Mouse (Mus musculus) CH12.LX (cell line): ENCODE data around the gene Klhl23. TPM values are rescaled to one million over a fixed set of nuclear protein-coding genes. Genes with fewer than 3 reads are reported as not detected.
A peak's percentile ranks its signal among the peaks of the same experiment; 100 is the strongest.

Experiments
- DNase-seq: peaks from one replicate; pipeline ENCODE4 v3.0.0-alpha.2; 2013; ENCODE audit errors: extremely low read depth
- H3K27ac ChIP-seq: 2 replicates; pipeline ENCODE4 v1.5.1; 2012; ENCODE audit warnings: low read depth, mild to moderate bottlenecking, control low read depth, moderate library complexity; ENCODE audit not compliant: insufficient read depth
- H3K27me3 ChIP-seq: replicated peaks from 2 replicates; pipeline ENCODE3; 2012; ENCODE audit warnings: inconsistent platforms
- H3K36me3 ChIP-seq, 2 experiments: replicated peaks in 1 of 2; 2 replicates each; pipeline versions ENCODE3 to v1.6.1; 2012; ENCODE audit warnings: inconsistent platforms in 1 of 2, low read length in 1 of 2, mild to moderate bottlenecking in 1 of 2, mixed read lengths in 1 of 2, moderate library complexity in 1 of 2; ENCODE audit not compliant: control insufficient read depth in 1 of 2, insufficient read depth in 1 of 2
- H3K4me1 ChIP-seq, 2 experiments: 2 replicates each; pipeline ENCODE4 v1.6.1; 2012; ENCODE audit warnings: inconsistent platforms in 1 of 2, moderate library complexity in 1 of 2; ENCODE audit not compliant: insufficient read depth in 2 of 2, control insufficient read depth in 1 of 2
- H3K4me2 ChIP-seq: 2 replicates; pipeline ENCODE4 v1.6.1; 2012; ENCODE audit warnings: low read depth, mild to moderate bottlenecking, control low read depth; ENCODE audit not compliant: poor library complexity, insufficient read depth, severe bottlenecking
- H3K4me3 ChIP-seq, 3 experiments: fragments of 150-350 bp in 1 of 3; sonication (generic) in 1 of 3; replicated peaks in 1 of 3; 2 replicates each; pipeline versions ENCODE3 to v1.5.1; 2011 to 2012; ENCODE audit warnings: low read depth in 2 of 3, low read length in 2 of 3, mild to moderate bottlenecking in 2 of 3, moderate library complexity in 2 of 3, control low read depth in 1 of 3, improper control_type of control experiment in 1 of 3, inconsistent platforms in 1 of 3, mixed read lengths in 1 of 3; ENCODE audit not compliant: poor library complexity in 1 of 3
- H3K79me2 ChIP-seq: replicated peaks from 2 replicates; pipeline ENCODE4 v1.6.1; 2012; ENCODE audit warnings: mild to moderate bottlenecking, moderate library complexity; ENCODE audit not compliant: control insufficient read depth, poor library complexity, insufficient read depth, severe bottlenecking; ENCODE audit errors: extremely low read depth
- H3K9ac ChIP-seq: 2 replicates; pipeline ENCODE4 v1.6.1; 2012; ENCODE audit warnings: low read depth, mild to moderate bottlenecking, control low read depth, moderate library complexity; ENCODE audit not compliant: insufficient read depth
- H3K9me3 ChIP-seq: replicated peaks from 2 replicates; pipeline ENCODE3; 2012; ENCODE audit warnings: low read length, inconsistent platforms, mixed read lengths
- BHLHE40 ChIP-seq: IDR thresholded peaks from 2 replicates; pipeline ENCODE4 v1.6.1; 2011; ENCODE audit warnings: mild to moderate bottlenecking, low read depth, low read length, improper control_type of control experiment
- CTCF ChIP-seq, 2 experiments: IDR thresholded peaks in 1 of 2; conservative IDR thresholded peaks in 1 of 2; 2 replicates each; pipeline ENCODE4 v1.5.1; 2011 to 2012; ENCODE audit warnings: low read depth in 2 of 2, low read length in 2 of 2, improper control_type of control experiment in 1 of 2, inconsistent platforms in 1 of 2, mild to moderate bottlenecking in 1 of 2, moderate library complexity in 1 of 2
- ELF1 ChIP-seq: IDR thresholded peaks from 2 replicates; pipeline ENCODE4 v1.6.1; 2014; ENCODE audit warnings: low read depth, mild to moderate bottlenecking, inconsistent platforms, low read length, improper control_type of control experiment
- EP300 ChIP-seq: IDR thresholded peaks from 2 replicates; pipeline ENCODE4 v1.6.1; 2011; ENCODE audit warnings: low read length, improper control_type of control experiment
- GABPA ChIP-seq: IDR thresholded peaks from 2 replicates; pipeline ENCODE4 v1.6.1; 2012; ENCODE audit warnings: low read depth, low read length, improper control_type of control experiment, inconsistent platforms; ENCODE audit not compliant: insufficient replicate concordance
- IRF4 ChIP-seq: IDR thresholded peaks from 2 replicates; pipeline ENCODE4 v1.6.1; 2014; ENCODE audit warnings: low read depth, mild to moderate bottlenecking, inconsistent platforms, low read length, improper control_type of control experiment
- JUN ChIP-seq: IDR thresholded peaks from 2 replicates; pipeline ENCODE4 v1.6.1; 2011; ENCODE audit warnings: low read depth, mild to moderate bottlenecking, low read length, improper control_type of control experiment, moderate library complexity; ENCODE audit not compliant: insufficient read depth
- JUND ChIP-seq: conservative IDR thresholded peaks from 2 replicates; pipeline ENCODE4 v1.6.1; 2011; ENCODE audit warnings: low read depth, low read length, improper control_type of control experiment
- MAFK ChIP-seq: IDR thresholded peaks from 2 replicates; pipeline ENCODE4 v1.6.1; 2011; ENCODE audit warnings: low read length, improper control_type of control experiment; ENCODE audit not compliant: insufficient replicate concordance
- MXI1 ChIP-seq: IDR thresholded peaks from 2 replicates; pipeline ENCODE4 v1.6.1; 2011; ENCODE audit warnings: mild to moderate bottlenecking, low read depth, low read length, improper control_type of control experiment
- NELFE ChIP-seq: IDR thresholded peaks from 2 replicates; pipeline ENCODE4 v1.6.1; 2011; ENCODE audit warnings: low read depth, low read length, improper control_type of control experiment
- NRF1 ChIP-seq: IDR thresholded peaks from 2 replicates; pipeline ENCODE4 v1.6.1; 2014; ENCODE audit warnings: low read depth, mild to moderate bottlenecking, inconsistent platforms, low read length, improper control_type of control experiment, moderate library complexity
- PAX5 ChIP-seq: IDR thresholded peaks from 2 replicates; pipeline ENCODE4 v1.6.1; 2012; ENCODE audit warnings: low read length, inconsistent platforms, mixed read lengths
- RAD21 ChIP-seq: IDR thresholded peaks from 2 replicates; pipeline ENCODE4 v1.6.1; 2011; ENCODE audit warnings: low read depth, mild to moderate bottlenecking, low read length, improper control_type of control experiment, moderate library complexity
- RCOR1 ChIP-seq: conservative IDR thresholded peaks from 2 replicates; pipeline ENCODE4 v1.6.1; 2012; ENCODE audit warnings: low read depth, mild to moderate bottlenecking, inconsistent platforms, low read length, improper control_type of control experiment
- SIN3A ChIP-seq: IDR thresholded peaks from 2 replicates; pipeline ENCODE4 v1.6.1; 2012; ENCODE audit warnings: low read length, improper control_type of control experiment, inconsistent platforms
- SMC3 ChIP-seq: IDR thresholded peaks from 2 replicates; pipeline ENCODE4 v1.6.1; 2011; ENCODE audit warnings: low read depth, low read length, improper control_type of control experiment
- TBP ChIP-seq: conservative IDR thresholded peaks from 2 replicates; pipeline ENCODE4 v1.6.1; 2011; ENCODE audit warnings: low read depth, low read length, improper control_type of control experiment
- TCF12 ChIP-seq: IDR thresholded peaks from 2 replicates; pipeline ENCODE4 v1.6.1; 2014; ENCODE audit warnings: low read depth, mild to moderate bottlenecking, inconsistent platforms, low read length, improper control_type of control experiment
- UBTF ChIP-seq: IDR thresholded peaks from 2 replicates; pipeline ENCODE4 v1.6.1; 2012; ENCODE audit warnings: low read depth, mild to moderate bottlenecking, inconsistent platforms, low read length, improper control_type of control experiment, moderate library complexity
- USF1 ChIP-seq: IDR thresholded peaks from 2 replicates; pipeline ENCODE4 v1.6.1; 2014; ENCODE audit warnings: low read depth, mild to moderate bottlenecking, inconsistent platforms, low read length, improper control_type of control experiment
- ZC3H11A ChIP-seq: IDR thresholded peaks from 2 replicates; pipeline ENCODE4 v1.6.1; 2012; ENCODE audit warnings: low read depth, mild to moderate bottlenecking, inconsistent platforms, low read length, improper control_type of control experiment
- ZNF384 ChIP-seq: IDR thresholded peaks from 2 replicates; pipeline ENCODE4 v1.6.1; 2012; ENCODE audit warnings: low read depth, low read length, improper control_type of control experiment, inconsistent platforms
- dilution Hi-C: fragments of 300-500 bp; cut with MboI; formaldehyde crosslinking; loops from 2 replicates; pipeline ENCODE4 v1.14.3; 2020; ENCODE audit warnings: low sequenced_read_pairs; ENCODE audit not compliant: extremely low pct_unique_long_range_greater_than_20kb, extremely low pct_ligation_motif_present
- in situ Hi-C: fragments of 300-500 bp; cut with MboI; formaldehyde crosslinking; loops from 3 replicates; pipeline ENCODE4 v1.14.3; 2019; ENCODE audit warnings: low sequenced_read_pairs, low pct_ligation_motif_present, low pct_unique_long_range_greater_than_20kb, mixed read lengths
- polyA plus RNA-seq: library from polyadenylated mRNA; unstranded; fragments of >175 nt; gene quantifications from 2 replicates; pipeline ENCODE4 v1.2.1, GENCODE M21; 2012; ENCODE audit warnings: low read depth; ENCODE audit not compliant: insufficient read length
- total RNA-seq, 2 experiments: library from RNA; depleted of rRNA; stranded (reverse); fragments of 300-350 nt in 1 of 2; fragments of >200 nt in 1 of 2; gene quantifications; 2 replicates each; pipeline ENCODE4 v1.2.3; 2012 to 2014

The Klhl23 gene
- total and polyA plus RNA-seq, 3 experiments = 0.05 to 0.34 (median 0.09) TPM

- Histone ChIP-seq H3K27me3 (no peaks in the 10 kb centered on the region), H3K4me1 (peaks cover 3 to 15% of the 10 kb centered on the region in 2 experiments; a peak in 3 of 4 replicates), H3K4me3 (peak overlapping the region in 2 of 3 experiments; percentile 26 to 37), H3K27ac (peak overlapping the region; percentile 28; the same call in 1 of the 2 replicates), H3K36me3 (peaks cover 2 to 34% of the 10 kb centered on the region in 2 experiments), H3K79me2 (no peaks in the 10 kb centered on the region), H3K4me2 (peak overlapping the region; percentile 38), H3K9ac (peak overlapping the region; percentile 48; the same call in 1 of the 2 replicates), H3K9me3 (peaks cover 7% of the 10 kb centered on the region)
- in situ Hi-C loops = loop anchor here (25.0 kb wide), 1 partner anchor 141 kb away; the partner anchor contains the start of gene Bbs5
- TF ChIP-seq USF1 = no peak
- TF ChIP-seq NELFE = no peak
- TF ChIP-seq ZNF384 = peak; percentile 65
- TF ChIP-seq JUN = no peak
- no peak for TF ChIP-seq MXI1
- TF ChIP-seq CTCF (conservative IDR thresholded peaks at IDR 0.05 in 1 of 2, IDR thresholded peaks at IDR 0.05 in 1 of 2; ENCODE audit: low read depth in 2 of 2, low read length in 2 of 2) = peak in 1 of 2 experiments; percentile 12; a peak in 1 of 4 replicates
- TF ChIP-seq UBTF = no peak
- dilution Hi-C loops = no loop called here
- peak; percentile 21 for DNase-seq
Observed at GRCm38 (mm10) chr2:69777985-69778835, 43.5 kb upstream of the Klhl23 start.

DNA sequence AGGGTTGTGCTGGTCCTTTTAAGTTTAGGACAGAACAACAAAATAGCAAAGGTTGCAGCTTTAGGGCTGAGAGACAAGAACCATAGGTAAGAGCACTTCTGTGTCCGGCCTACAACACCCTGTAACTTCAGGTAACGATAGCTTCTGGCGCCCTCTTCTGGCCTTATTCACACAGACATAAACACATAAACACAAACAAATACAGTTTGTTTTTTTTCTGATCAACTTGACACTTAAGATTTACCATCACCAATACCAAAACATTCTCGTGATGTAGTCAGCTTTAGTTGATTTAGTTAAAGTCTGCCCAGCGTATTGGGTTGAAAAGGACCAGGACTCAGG lies 42.9 kb upstream of the Klhl23 start:
- H3K79me2 ChIP-seq = no peaks in the 10 kb centered on the region
- H3K27me3 ChIP-seq = no peaks in the 10 kb centered on the region
- H3K4me1 ChIP-seq = peaks cover 3 to 15% of the 10 kb centered on the region in 2 experiments; a peak in 3 of 4 replicates
- H3K9ac ChIP-seq = 0 out of 2 replicates have a peak overlapping the region, but pooled peaks have one; percentile 48
- peaks cover 2 to 29% of the 10 kb centered on the region in 2 experiments for H3K36me3 ChIP-seq
- DNase-seq = peak; percentile 48
- dilution Hi-C loops = no loop called here
- H3K9me3 ChIP-seq = peaks cover 3% of the 10 kb centered on the region
- H3K4me2 ChIP-seq = no peak overlapping the region
- TF ChIP-seq UBTF (no peak), SMC3 (peak; percentile 20), MAFK (no peak), EP300 (no peak), IRF4 (no peak), RCOR1 (no peak), ZC3H11A (no peak), JUND (no peak), PAX5 (no peak), RAD21 (peak; percentile 46), TBP (no peak), SIN3A (no peak), JUN (no peak), NRF1 (no peak), ELF1 (no peak), GABPA (no peak), CTCF (conservative IDR thresholded peaks at IDR 0.05 in 1 of 2, IDR thresholded peaks at IDR 0.05 in 1 of 2; ENCODE audit: low read depth in 2 of 2, low read length in 2 of 2) (peak; percentile 25 to 57; a peak in 3 of 4 replicates), TCF12 (no peak), BHLHE40 (no peak)
- H3K4me3 ChIP-seq = no peak overlapping the region
- in situ Hi-C loops = loop anchor here (25.0 kb wide), 1 partner anchor 142 kb away; the partner anchor contains the start of gene Bbs5
- no peak overlapping the region for H3K27ac ChIP-seq
